Mouse (Mus musculus): ENCODE measurements at regions not wholly inside any gene's neighbourhood (a gene's known extent, or its start where the extent isn't known, plus 50 kb on each side); places are given as distances from the start of the nearest gene placed in this dataset.

DNA sequence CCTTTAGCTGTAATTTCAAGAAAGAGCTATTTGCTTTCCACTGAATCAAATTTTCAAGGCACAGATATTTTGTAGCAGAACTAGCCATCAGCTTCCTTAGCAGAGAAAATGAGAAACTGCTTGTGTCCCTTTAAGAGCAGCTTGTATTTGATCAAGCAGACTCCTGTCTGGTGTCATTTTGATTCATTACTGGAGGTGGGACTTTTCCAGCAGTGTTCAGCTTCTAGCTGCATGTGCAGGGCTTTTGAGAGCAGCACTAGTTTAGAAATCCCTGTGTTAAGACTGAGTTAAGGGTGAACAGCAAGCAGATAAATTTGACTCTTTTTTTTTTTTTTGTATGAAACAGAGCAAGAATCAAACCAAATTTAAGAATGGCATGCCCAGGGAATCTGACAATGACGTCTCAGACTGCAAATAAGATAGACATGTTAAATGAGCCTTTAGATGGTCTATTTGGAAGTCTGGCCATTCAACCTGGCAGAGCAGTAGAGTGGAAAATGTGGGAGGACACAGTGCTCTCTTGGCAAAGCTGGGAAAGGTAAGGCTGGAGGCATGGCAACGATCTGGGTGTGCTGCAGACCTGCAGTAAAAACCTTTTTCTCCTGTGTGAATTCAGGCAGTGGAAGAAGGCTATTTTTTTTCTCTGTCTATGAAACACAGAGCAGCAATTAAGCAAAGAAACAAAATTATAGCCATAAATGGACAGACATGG lies 419.9 kb upstream of the Dmd start:
- intact Hi-C loops (cut with DNase I): no loop called here
- DNase-seq (ENCODE audit: low spot score in 2 of 2): no peak

DNA sequence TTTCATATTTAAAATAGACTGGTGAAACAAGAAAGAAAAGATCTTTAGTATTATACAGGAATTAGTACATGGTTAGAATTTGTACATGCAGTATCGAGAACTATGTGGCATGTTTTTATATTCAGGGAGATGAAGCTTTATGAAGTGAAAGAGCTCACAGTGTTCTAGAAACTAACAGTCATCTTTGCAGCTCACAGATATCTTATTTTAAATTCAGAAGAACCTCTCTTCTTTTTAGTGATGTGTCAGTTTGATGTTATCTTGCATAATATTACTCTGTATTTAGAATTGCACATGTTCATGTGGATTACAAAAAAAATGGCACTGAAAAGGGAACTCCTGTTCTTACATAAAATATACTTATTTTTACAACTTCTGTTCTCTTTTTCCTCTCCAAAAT lies 377.1 kb upstream of the Dmd start:
- DNase-seq (ENCODE audit: low spot score in 2 of 2): no peak
- intact Hi-C loops (cut with DNase I): no loop called here

DNA sequence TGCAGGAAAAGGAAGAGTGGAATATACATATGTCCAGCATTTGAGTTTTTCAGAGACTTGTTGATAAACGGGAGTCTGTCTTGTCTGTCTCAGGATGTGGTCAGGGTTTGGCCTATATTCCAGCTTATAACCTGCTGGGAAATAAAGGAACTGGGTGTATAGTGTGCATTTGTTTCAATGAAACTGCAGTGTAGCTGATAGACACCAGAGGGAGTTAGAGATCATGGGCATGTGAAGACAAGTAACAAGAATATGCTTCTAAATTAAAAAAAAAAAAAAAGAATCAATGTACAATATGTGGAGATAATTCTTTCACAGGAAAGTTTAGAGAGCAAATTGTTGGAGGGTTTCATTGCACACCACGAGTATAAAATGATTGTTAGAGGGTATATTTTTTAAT lies 335.3 kb upstream of the Dmd start:
- intact Hi-C loops (cut with DNase I): no loop called here
- peak in 1 of 2 experiments; percentile 7 for DNase-seq (ENCODE audit: low spot score in 2 of 2)

GRCm38 (mm10) chrX:82650359-82650758 lies 298.3 kb upstream of the Dmd start:
- intact Hi-C loops (cut with DNase I): no loop called here

More at GRCm38 (mm10) chrX:82650359-82650758, 298.3 kb upstream of the Dmd start:
- no peak for DNase-seq (ENCODE audit: low spot score in 2 of 2)
